Mouse (Mus musculus) lung, adult 2 months (tissue): Measurements from ENCODE around the gene Calm5. TPM values are rescaled to one million over a fixed set of nuclear protein-coding genes. Genes with fewer than 3 reads are reported as not detected.

Experiments
- DNase-seq: peaks from one replicate; pipeline ENCODE4 v3.0.0; 2022
- H3K4me1 ChIP-seq: fragments of 200-500 bp; 2 replicates; pipeline ENCODE4 v1.6.1; 2011; ENCODE audit warnings: low read length; ENCODE audit not compliant: control insufficient read depth, insufficient read depth
- H3K4me3 ChIP-seq: fragments of 200-500 bp; replicated peaks from 2 replicates; pipeline ENCODE3; 2011; ENCODE audit warnings: low read depth, mild to moderate bottlenecking, control low read depth, low read length; ENCODE audit errors: extremely low read depth
- CTCF ChIP-seq: fragments of 200-500 bp; IDR thresholded peaks from 2 replicates; pipeline ENCODE4 v1.5.1; 2011; ENCODE audit warnings: mild to moderate bottlenecking, low read length, control low read depth; ENCODE audit not compliant: insufficient read depth
- POLR2A ChIP-seq: fragments of 200-500 bp; IDR thresholded peaks from 2 replicates; pipeline ENCODE4 v1.6.1; 2011; ENCODE audit warnings: low read depth, mild to moderate bottlenecking, control low read depth, low read length, borderline replicate concordance; ENCODE audit errors: extremely low read depth
- WGBS: fragments of 180-500 bp; shearing (Covaris S2); methylation state at CpG from one replicate; pipeline ENCODE4 v1.1.7; 2018; 5-methylcytosine and 5-hydroxymethylcytosine counted together
- polyA plus RNA-seq: library from polyadenylated mRNA; depleted of rRNA; stranded (reverse); fragments of >200 nt; gene quantifications from 2 replicates; pipeline ENCODE4 v1.2.3, GENCODE M21; 2012; rRNA removed

The Calm5 gene
- polyA plus RNA-seq, 1 experiment: not detected

DNA sequence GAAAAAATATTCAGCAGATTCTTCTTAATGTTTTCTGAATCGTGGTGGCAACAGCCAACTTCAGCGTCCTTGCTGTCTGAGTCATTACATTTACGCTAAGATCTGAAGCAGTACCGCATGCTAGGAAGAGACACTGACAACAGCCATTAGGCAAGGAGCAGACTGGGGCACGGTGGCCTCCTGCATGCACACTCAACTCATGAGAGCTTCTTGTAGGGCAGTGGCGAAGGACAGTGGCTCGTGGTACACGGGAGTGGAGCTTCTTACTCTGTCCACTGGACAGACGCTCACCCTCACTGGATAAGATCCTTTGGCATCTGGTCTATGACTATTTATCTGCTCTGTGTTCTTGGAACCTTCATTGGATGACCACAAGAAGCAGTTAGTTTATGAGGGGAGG is 45.3 kb downstream of the Calm5 start:
- no peak overlapping the region for H3K4me3 ChIP-seq
- DNase-seq: no peak
- TF ChIP-seq POLR2A (no peak), CTCF (no peak)
- peaks cover 2% of the 10 kb centered on the region for H3K4me1 ChIP-seq
- WGBS: 88% methylated on average over 9 of the region's 9 CpGs

Other genes with a start within 250 kb of the Calm5 start
- 2.3 and 4.3 TPM in 2 replicates for gene Fam208b, start 243.1 kb upstream of the Calm5 start, polyA plus RNA-seq
- 19.9 and 21.6 TPM in 2 replicates for gene Asb13, start 220.1 kb upstream of the Calm5 start, polyA plus RNA-seq
- gene Calml3, start 49.9 kb upstream of the Calm5 start, polyA plus RNA-seq: 3.6 and 81.6 TPM in 2 replicates
- 56.0 TPM in 1 of 2 replicates, not detected in the other for gene Calm4, start 16.4 kb upstream of the Calm5 start, polyA plus RNA-seq
- 26.6 and 32.0 TPM in 2 replicates for gene Net1, start 64.0 kb downstream of the Calm5 start, polyA plus RNA-seq
- 0.05 TPM in 1 of 2 replicates, not detected in the other for gene Tubal3, start 64.1 kb downstream of the Calm5 start, polyA plus RNA-seq
- not detected in 2 replicates for gene Ucn3, start 91.2 kb downstream of the Calm5 start, polyA plus RNA-seq
- 6.8 and 13.4 TPM in 2 replicates for gene Akr1c14, start 194.8 kb downstream of the Calm5 start, polyA plus RNA-seq